Mouse (Mus musculus) left cerebral cortex, postnatal 14 days (tissue): ENCODE results near the gene Olfr341. TPM values are rescaled to one million over a fixed set of nuclear protein-coding genes. Genes with fewer than 3 reads are reported as not detected.

ENCODE experiments used
- DNase-seq, 2 experiments: peaks; one replicate each; pipeline ENCODE4 v3.0.0; 2021 to 2022; ENCODE audit warnings: low spot score in 2 of 2, mixed read lengths in 1 of 2
- intact Hi-C: fragments of 180-260 bp; cut with DNase I; formaldehyde crosslinking; loops from one replicate; pipeline ENCODE4 v1.15.1; 2025
- long read RNA-seq, 2 experiments: library from polyadenylated mRNA; stranded (forward); transcript quantifications; one replicate each; pipeline ENCODE4 v2.0.0; 2021
- total RNA-seq, 2 experiments: library from RNA; stranded (reverse); gene quantifications; 2 replicates each; pipeline ENCODE4 v1.2.3; 2021

The Olfr341 gene
- not detected for total RNA-seq
- long read RNA-seq, experiment 1, result 0 reads
- long read RNA-seq, experiment 2, result 0 reads

GRCm38 (mm10) chr2:36482368-36482767 is at the start of gene Olfr341:
Olfr341 (minus strand) TSS chr2:36482468.
- intact Hi-C loops, result no loop called here
- DNase-seq, result no peak

- intact Hi-C loops, result no loop called here
- DNase-seq, result no peak
Measured at GRCm38 (mm10) chr2:36524698-36525097, 42.4 kb upstream of the Olfr341 start, which contains the start of gene Olfr342. Olfr342 (plus strand) TSS chr2:36524998.

GRCm38 (mm10) chr2:36473634-36474033 is 8.6 kb downstream of the Olfr341 start:
- DNase-seq, result no peak
- intact Hi-C loops, result no loop called here

- intact Hi-C loops, result no loop called here
Measured at GRCm38 (mm10) chr2:36452287-36452686, 30.0 kb downstream of the Olfr341 start, which contains the start of gene Olfr340. Olfr340 (plus strand) TSS chr2:36452587.

More at GRCm38 (mm10) chr2:36452287-36452686, 30.0 kb downstream of the Olfr341 start, which contains the start of gene Olfr340:
- no peak for DNase-seq

Other genes starting within 250 kb of the Olfr341 start
- under 1 TPM in 1 of 2 experiments, not detected in 1; 0.06 TPM for gene Olfr338, start 108.9 kb downstream of the Olfr341 start, total RNA-seq
- gene Olfr339, start 63.5 kb downstream of the Olfr341 start, total RNA-seq, result not detected
- gene Olfr340, start 29.9 kb downstream of the Olfr341 start, total RNA-seq, result not detected
- gene Olfr342, start 42.5 kb upstream of the Olfr341 start, total RNA-seq, result not detected
- gene Olfr344, start 84.2 kb upstream of the Olfr341 start, total RNA-seq, result under 1 TPM in 1 of 2 experiments, not detected in 1; 0.04 TPM
- not detected for gene Olfr345, start 157.6 kb upstream of the Olfr341 start, total RNA-seq
- gene Olfr346, start 203.3 kb upstream of the Olfr341 start, total RNA-seq, result not detected
- gene Olfr347, start 249.4 kb upstream of the Olfr341 start, total RNA-seq, result not detected